Mouse (Mus musculus): ENCODE results near the gene Tspan15. TPM values are rescaled to one million over a fixed set of nuclear protein-coding genes. Genes with fewer than 3 reads are reported as not detected.

Gene Tspan15
- polyA plus RNA-seq, 1 experiment from 2014 or later, result 57.6 TPM

- peak overlapping the region; percentile 59 for H3K27ac ChIP-seq
- peak; percentile 62; the same call in 1 of the 2 replicates for ATAC-seq (ENCODE audit: insufficient read depth, low FRiP score, low read depth)
- WGBS, result 9% methylated on average over 8 of the region's 8 CpGs
Observed at GRCm38 (mm10) chr10:62247815-62248214, 16.8 kb upstream of the Tspan15 start.

DNA sequence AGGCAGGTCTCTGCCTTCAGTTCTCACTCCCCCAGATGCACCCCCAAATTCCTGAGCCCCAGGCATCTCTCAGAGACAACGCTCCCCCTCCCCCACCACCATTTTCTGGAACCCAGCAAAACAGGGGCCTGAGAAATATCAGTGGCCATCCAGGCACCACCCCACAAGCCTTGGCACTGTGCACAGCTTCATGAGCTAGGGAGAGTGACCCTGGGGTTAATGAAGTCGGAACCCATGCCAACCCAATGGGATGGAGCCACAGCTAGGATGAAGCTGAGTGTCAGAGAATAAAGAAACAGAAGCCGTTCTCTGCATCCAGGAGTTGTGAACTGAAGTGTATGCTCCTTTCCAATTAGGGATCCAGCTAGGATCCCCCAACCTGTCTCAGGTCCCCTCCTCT, 16.1 kb upstream of the Tspan15 start:
- H3K27ac ChIP-seq, result peak overlapping the region; percentile 59
- WGBS, result 53% methylated on average over 3 of the region's 3 CpGs

More at GRCm38 (mm10) chr10:62247815-62248214, 16.8 kb upstream of the Tspan15 start:
- no peaks in the 10 kb centered on the region for H3K9me3 ChIP-seq
- H3K27me3 ChIP-seq (replicated peaks), result no peaks in the 10 kb centered on the region
- H3K4me3 ChIP-seq (replicated peaks), result no peak overlapping the region
- H3K4me1 ChIP-seq, result peaks cover 11% of the 10 kb centered on the region; the same call in 1 of the 2 replicates
- H3K4me2 ChIP-seq, result peak overlapping the region; percentile 14; the same call in 1 of the 2 replicates
- H3K9ac ChIP-seq, result no peak overlapping the region
- no peaks in the 10 kb centered on the region for H3K36me3 ChIP-seq

GRCm38 (mm10) chr10:62244067-62244466, 13.0 kb upstream of the Tspan15 start:
- no peak overlapping the region for H3K27ac ChIP-seq
- no peaks in the 10 kb centered on the region for H3K36me3 ChIP-seq
- no peaks in the 10 kb centered on the region for H3K9me3 ChIP-seq
- no peak overlapping the region for H3K4me3 ChIP-seq (replicated peaks)
- peaks cover 14% of the 10 kb centered on the region; the same call in 1 of the 2 replicates for H3K4me1 ChIP-seq
- H3K9ac ChIP-seq, result no peak overlapping the region
- no peak for ATAC-seq (ENCODE audit: insufficient read depth, low FRiP score, low read depth)
- WGBS, result 87% methylated on average over 9 of the region's 9 CpGs
- H3K27me3 ChIP-seq (replicated peaks), result no peaks in the 10 kb centered on the region
- no peak overlapping the region for H3K4me2 ChIP-seq

More for the DNA sequence above, 16.1 kb upstream of the Tspan15 start:
- Histone ChIP-seq H3K36me3 (no peaks in the 10 kb centered on the region), H3K9me3 (no peaks in the 10 kb centered on the region), H3K4me1 (peaks cover 14% of the 10 kb centered on the region; the same call in 1 of the 2 replicates), H3K4me2 (no peak overlapping the region), H3K9ac (no peak overlapping the region), H3K4me3 (replicated peaks) (no peak overlapping the region), H3K27me3 (replicated peaks) (no peaks in the 10 kb centered on the region)
- no peak for ATAC-seq (ENCODE audit: insufficient read depth, low FRiP score, low read depth)

DNA sequence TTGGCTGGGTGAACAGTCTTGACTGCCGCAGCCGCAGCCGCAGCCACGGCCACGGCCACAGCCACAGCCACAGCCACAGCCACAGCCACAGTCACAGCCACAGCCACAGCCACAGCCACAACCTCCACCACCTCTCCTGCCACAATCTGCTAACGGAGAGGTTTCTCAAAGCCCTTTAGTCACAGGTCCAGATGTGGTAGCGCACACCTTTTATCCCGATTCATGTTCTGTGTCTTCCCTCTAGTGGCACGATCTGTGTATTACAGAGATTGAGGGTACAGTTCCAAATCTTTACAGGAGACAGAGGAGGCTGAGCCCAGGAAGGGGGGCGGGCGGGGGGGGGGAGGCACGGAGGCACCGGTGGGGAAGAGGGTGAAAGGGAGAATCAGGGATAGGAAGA, 11.8 kb upstream of the Tspan15 start:
- Histone ChIP-seq H3K9ac (no peak overlapping the region), H3K4me1 (peaks cover 10% of the 10 kb centered on the region; the same call in 1 of the 2 replicates), H3K27me3 (replicated peaks) (no peaks in the 10 kb centered on the region), H3K27ac (no peak overlapping the region), H3K36me3 (no peaks in the 10 kb centered on the region), H3K4me3 (replicated peaks) (no peak overlapping the region), H3K4me2 (no peak overlapping the region), H3K9me3 (no peaks in the 10 kb centered on the region)
- ATAC-seq (ENCODE audit: insufficient read depth, low FRiP score, low read depth), result no peak
- 44% methylated on average over 13 of the region's 13 CpGs for WGBS

- WGBS, result 67% methylated on average over 10 of the region's 10 CpGs
- H3K27ac ChIP-seq, result no peak overlapping the region
- no peaks in the 10 kb centered on the region for H3K36me3 ChIP-seq
- H3K4me1 ChIP-seq, result peaks cover 5% of the 10 kb centered on the region; the same call in 1 of the 2 replicates
- H3K4me2 ChIP-seq, result no peak overlapping the region
- no peak overlapping the region for H3K4me3 ChIP-seq (replicated peaks)
- no peaks in the 10 kb centered on the region for H3K27me3 ChIP-seq (replicated peaks)
- no peaks in the 10 kb centered on the region for H3K9me3 ChIP-seq
- no peak overlapping the region for H3K9ac ChIP-seq
- ATAC-seq (ENCODE audit: insufficient read depth, low FRiP score, low read depth), result no peak
Observed at GRCm38 (mm10) chr10:62242358-62242757, 11.3 kb upstream of the Tspan15 start.

GRCm38 (mm10) chr10:62239270-62239669, 8.2 kb upstream of the Tspan15 start:
- no peak for ATAC-seq (ENCODE audit: insufficient read depth, low FRiP score, low read depth)
- 0 out of 2 replicates have a peak, but pooled peaks cover 3% of the 10 kb centered on the region for H3K4me1 ChIP-seq
- no peaks in the 10 kb centered on the region for H3K9me3 ChIP-seq
- no peak overlapping the region for H3K27ac ChIP-seq
- no peaks in the 10 kb centered on the region for H3K27me3 ChIP-seq (replicated peaks)
- 54% methylated on average over 6 of the region's 6 CpGs for WGBS
- no peak overlapping the region for H3K9ac ChIP-seq
- no peaks in the 10 kb centered on the region for H3K36me3 ChIP-seq
- H3K4me2 ChIP-seq, result no peak overlapping the region
- H3K4me3 ChIP-seq (replicated peaks), result no peak overlapping the region

DNA sequence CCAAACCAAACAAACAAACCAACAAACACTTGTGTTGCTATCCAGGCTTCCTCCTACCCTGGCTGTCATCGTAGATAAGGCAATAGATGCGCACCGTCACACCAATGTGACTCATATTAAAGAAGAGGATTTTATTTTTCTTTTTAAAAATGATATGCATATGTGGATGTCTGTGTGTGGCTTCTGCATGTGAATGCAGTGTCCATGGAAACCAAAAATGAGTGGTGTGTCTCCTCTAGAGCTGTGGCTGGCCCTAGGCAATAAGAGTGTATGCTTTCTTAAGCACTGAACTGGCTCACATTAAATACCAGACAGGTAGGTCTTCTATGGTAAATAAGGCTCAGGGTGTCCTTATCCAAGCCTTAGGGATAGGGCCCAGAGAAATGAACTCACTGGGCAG, 7.6 kb upstream of the Tspan15 start:
- no peak for ATAC-seq (ENCODE audit: insufficient read depth, low FRiP score, low read depth)
- Histone ChIP-seq H3K36me3 (no peaks in the 10 kb centered on the region), H3K9me3 (no peaks in the 10 kb centered on the region), H3K9ac (no peak overlapping the region), H3K4me2 (no peak overlapping the region), H3K27me3 (replicated peaks) (no peaks in the 10 kb centered on the region), H3K27ac (no peak overlapping the region), H3K4me3 (replicated peaks) (no peak overlapping the region), H3K4me1 (0 out of 2 replicates have a peak, but pooled peaks cover 3% of the 10 kb centered on the region)
- WGBS, result 94% methylated on average over 3 of the region's 3 CpGs

GRCm38 (mm10) chr10:62237205-62237604, 6.2 kb upstream of the Tspan15 start:
- H3K27me3 ChIP-seq (replicated peaks), result no peaks in the 10 kb centered on the region
- no peak overlapping the region for H3K4me3 ChIP-seq (replicated peaks)
- no peaks in the 10 kb centered on the region for H3K36me3 ChIP-seq
- peak; percentile 49; the same call in 1 of the 2 replicates for ATAC-seq (ENCODE audit: insufficient read depth, low FRiP score, low read depth)
- H3K27ac ChIP-seq, result no peak overlapping the region
- H3K9me3 ChIP-seq, result no peaks in the 10 kb centered on the region
- 73% methylated on average over 10 of the region's 10 CpGs for WGBS
- no peak overlapping the region for H3K9ac ChIP-seq
- H3K4me2 ChIP-seq, result no peak overlapping the region
- no peaks in the 10 kb centered on the region for H3K4me1 ChIP-seq

- no peaks in the 10 kb centered on the region for H3K9me3 ChIP-seq
- WGBS, result 89% methylated on average over 6 of the region's 6 CpGs
- ATAC-seq (ENCODE audit: insufficient read depth, low FRiP score, low read depth), result no peak
- no peak overlapping the region for H3K9ac ChIP-seq
- no peaks in the 10 kb centered on the region for H3K36me3 ChIP-seq
- H3K4me1 ChIP-seq, result 0 out of 2 replicates have a peak, but pooled peaks cover 3% of the 10 kb centered on the region
- no peak overlapping the region for H3K4me2 ChIP-seq
- no peaks in the 10 kb centered on the region for H3K27me3 ChIP-seq (replicated peaks)
- H3K27ac ChIP-seq, result no peak overlapping the region
- no peak overlapping the region for H3K4me3 ChIP-seq (replicated peaks)
Observed at GRCm38 (mm10) chr10:62236165-62236564, 5.1 kb upstream of the Tspan15 start.

GRCm38 (mm10) chr10:62231811-62232210, 760 bp upstream of the Tspan15 start:
- peak overlapping the region; percentile 96 for H3K4me2 ChIP-seq
- ATAC-seq (ENCODE audit: insufficient read depth, low FRiP score, low read depth), result no peak
- no peak overlapping the region for H3K4me3 ChIP-seq (replicated peaks)
- no peak overlapping the region for H3K9ac ChIP-seq
- H3K27ac ChIP-seq, result peak overlapping the region; percentile 6; the same call in 1 of the 2 replicates
- H3K36me3 ChIP-seq, result no peaks in the 10 kb centered on the region
- no peaks in the 10 kb centered on the region for H3K9me3 ChIP-seq
- no peaks in the 10 kb centered on the region for H3K27me3 ChIP-seq (replicated peaks)
- 72% methylated on average over 3 of the region's 3 CpGs for WGBS
- H3K4me1 ChIP-seq, result peaks cover 20% of the 10 kb centered on the region; the same call in 1 of the 2 replicates

DNA sequence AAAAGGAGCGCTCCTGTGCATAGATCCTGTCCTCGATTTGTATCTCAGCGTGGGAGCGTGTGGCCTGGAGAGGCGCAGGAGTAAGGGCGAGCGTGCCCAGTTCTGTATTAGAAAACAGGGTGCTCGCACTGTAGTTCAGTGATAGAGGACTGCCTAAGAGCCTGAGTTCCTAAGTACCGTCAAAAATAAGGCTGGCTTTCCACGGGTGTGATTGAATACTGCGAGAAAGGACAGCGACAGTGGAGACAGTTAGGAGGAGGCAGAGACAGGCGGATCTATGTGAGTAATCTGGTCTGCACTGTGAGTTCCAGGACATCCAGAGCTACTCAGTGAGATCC, 313 bp upstream of the Tspan15 start:
- 2% methylated on average over 13 of the region's 13 CpGs for WGBS
- peak overlapping the region; percentile 68 for H3K4me3 ChIP-seq (replicated peaks)
- no peaks in the 10 kb centered on the region for H3K9me3 ChIP-seq
- peak overlapping the region; percentile 96 for H3K4me2 ChIP-seq
- H3K9ac ChIP-seq, result no peak overlapping the region
- no peaks in the 10 kb centered on the region for H3K36me3 ChIP-seq
- ATAC-seq (ENCODE audit: insufficient read depth, low FRiP score, low read depth), result no peak
- peaks cover 20% of the 10 kb centered on the region; the same call in 1 of the 2 replicates for H3K4me1 ChIP-seq
- H3K27me3 ChIP-seq (replicated peaks), result no peaks in the 10 kb centered on the region
- H3K27ac ChIP-seq, result peak overlapping the region; percentile 6; the same call in 1 of the 2 replicates

- Histone ChIP-seq H3K27me3 (replicated peaks) (no peaks in the 10 kb centered on the region), H3K9me3 (no peaks in the 10 kb centered on the region), H3K4me1 (peaks cover 28% of the 10 kb centered on the region), H3K4me2 (peak overlapping the region; percentile 16; the same call in 1 of the 2 replicates), H3K27ac (no peak overlapping the region), H3K36me3 (no peaks in the 10 kb centered on the region), H3K9ac (no peak overlapping the region), H3K4me3 (replicated peaks) (no peak overlapping the region)
- no peak for ATAC-seq (ENCODE audit: insufficient read depth, low FRiP score, low read depth)
- WGBS, result 43% methylated on average over 6 of the region's 6 CpGs
Observed at GRCm38 (mm10) chr10:62228126-62228525, 2.9 kb downstream of the Tspan15 start.

DNA sequence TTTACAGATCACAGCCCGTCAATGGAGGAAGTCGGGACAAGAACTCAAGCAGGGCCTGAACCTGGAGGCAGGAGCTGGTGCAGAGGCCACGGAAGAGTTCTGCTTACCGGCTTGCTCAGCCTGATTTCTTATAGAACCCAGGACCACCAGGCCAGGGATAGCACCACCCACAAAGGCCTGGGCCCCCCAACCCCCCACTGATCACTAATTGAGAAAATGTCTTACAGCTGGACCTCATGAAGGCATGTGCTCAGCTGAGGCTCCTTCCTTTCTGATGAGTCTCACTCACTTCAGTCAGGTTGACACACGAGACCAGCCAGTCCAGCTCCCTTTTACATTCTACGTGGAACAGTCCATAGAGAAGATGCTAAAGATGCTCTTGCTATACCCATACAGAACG, 5.2 kb downstream of the Tspan15 start:
- Histone ChIP-seq H3K4me1 (peaks cover 23% of the 10 kb centered on the region), H3K4me2 (no peak overlapping the region), H3K27ac (no peak overlapping the region), H3K36me3 (no peaks in the 10 kb centered on the region), H3K9me3 (no peaks in the 10 kb centered on the region), H3K9ac (no peak overlapping the region), H3K27me3 (replicated peaks) (no peaks in the 10 kb centered on the region), H3K4me3 (replicated peaks) (no peak overlapping the region)
- no peak for ATAC-seq (ENCODE audit: insufficient read depth, low FRiP score, low read depth)
- 78% methylated on average over 7 of the region's 7 CpGs for WGBS

All from stomach, embryonic 15.5 days (tissue).